Mouse (Mus musculus) telencephalon, adult 2 months (tissue): ENCODE measurements at regions not wholly inside any gene's neighbourhood (a gene's known extent, or its start where the extent isn't known, plus 50 kb on each side); places are given as distances from the start of the nearest gene placed in this dataset.
"Not testable (repeated sequence)": the region's sequence is repeated elsewhere in the genome, so short reads cannot be mapped to it uniquely, and the experiment has no call there.

Experiments used
- DNase-seq: peaks from one replicate; pipeline ENCODE4 v3.0.0-alpha.2; 2011; ENCODE audit warnings: low read depth, low spot score

GRCm38 (mm10) chr11:16638349-16638748 is 113.7 kb upstream of the Egfr start:
- DNase-seq, result no peak

DNA sequence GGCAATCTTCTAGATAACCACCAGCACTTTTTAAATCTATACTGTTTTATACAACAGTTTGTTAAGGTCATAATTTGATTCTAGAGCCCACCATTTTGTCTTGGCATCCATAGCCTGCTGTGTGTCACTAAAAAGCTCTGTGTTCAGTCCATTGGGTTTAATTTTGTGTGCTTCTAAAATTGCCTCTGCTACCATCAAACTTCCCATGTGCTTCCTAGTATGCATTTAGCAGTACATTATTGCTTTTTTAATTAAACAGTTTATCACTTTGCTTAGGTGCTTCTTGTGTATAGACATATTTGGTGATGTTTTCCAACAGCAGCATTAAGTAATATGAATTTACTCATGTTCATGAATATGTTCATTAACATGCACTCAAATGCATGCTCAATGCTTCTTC is 102.4 kb upstream of the Egfr start:
- DNase-seq, result no peak

DNA sequence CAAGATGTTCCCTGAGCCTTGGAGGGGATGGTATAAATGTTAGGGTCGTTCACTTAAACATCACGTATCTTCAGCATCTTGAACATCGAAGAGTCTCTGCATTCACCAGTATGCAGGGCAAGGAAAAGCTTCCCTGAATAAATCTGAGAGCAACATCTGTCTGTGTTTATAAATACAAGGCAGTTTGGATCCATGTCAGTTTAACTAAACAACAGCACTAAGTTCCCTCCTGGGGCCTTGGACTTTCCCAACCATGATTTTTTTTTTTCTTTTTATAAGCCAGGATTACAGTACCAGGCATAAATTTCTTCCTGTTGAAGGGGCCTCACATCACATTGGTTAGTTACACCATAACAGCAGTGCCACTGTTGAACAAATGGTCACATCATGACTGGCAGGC is 88.2 kb upstream of the Egfr start:
- DNase-seq, result no peak

DNA sequence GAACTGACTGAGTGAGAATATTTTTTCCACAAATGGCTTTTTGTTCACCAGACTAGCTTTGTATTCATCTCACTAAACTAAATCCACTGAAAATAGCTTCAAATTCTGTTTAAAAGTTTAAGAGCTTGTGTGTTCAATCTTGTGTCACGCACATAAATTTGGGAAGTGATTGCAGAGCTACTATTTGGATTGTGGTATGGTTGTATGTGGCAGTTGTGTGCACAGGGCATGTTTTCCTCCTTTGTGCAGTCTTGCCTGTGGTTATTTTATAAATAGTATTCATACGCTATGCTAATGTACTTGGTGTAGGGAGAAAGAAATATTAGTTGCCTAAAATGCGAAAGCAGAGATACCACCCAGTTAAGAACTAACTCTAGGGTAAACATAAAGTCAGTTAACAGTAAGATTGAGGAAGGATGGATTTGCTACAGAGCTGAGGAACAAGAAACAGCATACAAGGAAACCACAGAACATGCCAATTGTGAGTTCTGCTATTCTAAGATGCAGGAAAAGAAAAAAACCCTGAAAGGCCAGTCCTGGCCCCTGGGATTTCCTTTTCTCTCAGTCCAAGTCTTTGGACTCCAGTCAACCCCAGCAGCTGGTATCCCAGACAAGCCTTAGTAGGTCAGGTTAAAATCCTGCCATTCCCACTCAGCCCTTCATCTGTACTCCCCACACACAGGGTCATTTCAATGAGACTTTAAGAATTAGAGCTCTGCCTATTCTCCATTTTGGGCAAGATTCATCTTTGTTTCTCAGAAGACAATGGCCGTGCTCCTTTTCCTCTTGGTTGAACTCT is 82.4 kb upstream of the Egfr start:
- DNase-seq, result no peak

- no peak for DNase-seq
Observed at GRCm38 (mm10) chr11:16670282-16670681, 81.7 kb upstream of the Egfr start.

DNA sequence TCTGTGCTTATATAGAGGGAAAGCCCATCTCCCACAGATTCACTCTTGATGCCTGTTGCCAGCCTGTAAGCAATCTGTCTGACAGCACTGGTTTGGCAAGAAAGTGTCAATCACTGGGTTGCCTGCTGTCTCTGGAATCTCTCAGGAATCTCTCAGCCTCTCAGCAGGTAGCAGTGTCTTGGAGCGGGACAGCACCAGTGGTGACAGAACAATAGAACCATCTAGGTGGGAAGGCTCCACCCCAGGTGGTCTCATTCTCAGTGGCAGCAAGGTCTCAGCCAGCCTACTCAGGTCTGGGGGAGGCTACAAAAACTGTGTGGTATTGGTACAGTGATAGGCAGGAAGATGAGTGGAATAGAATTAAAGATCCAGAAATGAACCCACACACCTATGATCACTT is 76.1 kb upstream of the Egfr start:
- not testable (repeated sequence) for DNase-seq

- no peak for DNase-seq
Observed at GRCm38 (mm10) chr11:16683538-16683937, 68.5 kb upstream of the Egfr start.

GRCm38 (mm10) chr11:16695596-16695995 is 56.4 kb upstream of the Egfr start:
- no peak for DNase-seq

- no peak for DNase-seq
Observed at GRCm38 (mm10) chr11:16696787-16697186, 55.2 kb upstream of the Egfr start.

- no peak for DNase-seq
Observed at GRCm38 (mm10) chr11:16701826-16702225, 50.2 kb upstream of the Egfr start.
